Mouse (Mus musculus): ENCODE results near the gene Hes7.

DNA sequence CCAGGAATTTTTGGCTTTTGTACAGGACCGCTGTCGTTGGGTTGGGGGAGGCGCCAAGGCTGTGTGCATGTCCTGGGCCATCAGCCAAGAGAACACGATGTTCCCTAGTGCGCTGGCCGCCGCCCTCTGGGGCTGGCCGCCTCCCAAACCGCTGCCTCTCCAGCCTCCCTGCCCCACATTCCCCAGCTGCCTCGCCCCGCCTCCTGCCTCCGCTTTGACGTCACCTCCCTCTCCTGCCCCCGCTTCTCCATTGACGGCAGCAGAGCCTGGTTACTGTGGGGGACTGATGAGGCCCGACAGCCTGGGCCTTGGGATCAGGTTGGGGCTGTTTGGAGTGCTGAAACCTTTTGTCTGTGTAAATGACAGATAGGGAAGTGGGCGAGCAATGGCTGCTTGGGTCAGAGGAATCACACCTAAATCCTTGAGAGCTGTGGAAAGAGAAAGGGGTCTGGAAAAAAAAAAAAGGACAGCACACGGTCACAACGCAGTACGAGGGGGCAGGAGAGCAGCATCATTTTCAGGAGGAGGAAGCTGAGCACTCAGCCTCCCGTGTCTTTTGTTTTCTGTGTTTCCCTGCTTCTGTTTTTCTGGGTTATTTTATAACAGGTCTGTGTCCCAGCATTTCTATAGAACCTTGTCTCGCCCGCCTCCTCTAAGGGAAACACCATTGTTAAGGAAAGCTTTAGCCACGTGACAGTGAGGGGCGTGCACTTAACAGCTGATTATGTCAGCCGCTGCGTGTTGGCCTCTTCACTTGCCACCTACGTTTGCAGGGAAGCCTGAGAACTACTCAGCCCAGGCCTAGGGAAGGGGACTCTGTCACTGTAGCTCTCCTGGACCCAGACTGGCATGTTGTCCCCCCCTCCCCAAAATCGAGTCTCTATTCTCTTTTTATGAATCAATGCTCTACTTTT lies 23.0 kb upstream of the Hes7 start:
- TF ChIP-seq CTCF (IDR thresholded peaks at IDR 0.05; ENCODE audit: low read depth): no peak
- TF ChIP-seq EP300 (optimal IDR thresholded peaks at IDR 0.05): peak; percentile 99

Measured in stomach, postnatal 0 days (tissue).